Mouse (Mus musculus) megakaryocyte, adult 5-6 weeks (primary cell): ENCODE data around the gene Olfr1389. TPM values are rescaled to one million over a fixed set of nuclear protein-coding genes. Genes with fewer than 3 reads are reported as not detected.
"Not testable (repeated sequence)": the region's sequence is repeated elsewhere in the genome, so short reads cannot be mapped to it uniquely, and the experiment has no call there.

Experiments used
- ATAC-seq: 2 replicates; pipeline ENCODE4 v1.8.0; 2016; ENCODE audit warnings: mild to moderate bottlenecking, inconsistent platforms; ENCODE audit not compliant: poor library complexity, severe bottlenecking
- total RNA-seq, 2 experiments: library from RNA; stranded (forward) in 1 of 2; stranded (reverse) in 1 of 2; fragments of 153-499, 151-499 nt in 1 of 2; fragments of 221-1000, 200-1000 nt in 1 of 2; gene quantifications; 2 replicates each; pipeline versions ENCODE4 v1.2.3 to v1.2.4; 2015 to 2017

The Olfr1389 gene
- total RNA-seq (2015) (not detected in 2 replicates), total RNA-seq (2017) (not detected in 2 replicates)

- ATAC-seq: no peak
Measured at GRCm38 (mm10) chr11:49422767-49423166, at the start of gene Olfr1389. Gene Olfr1389, plus strand, starts transcription at chr11:49423067.

- ATAC-seq: no peak
Measured at GRCm38 (mm10) chr11:49383133-49383532, 39.7 kb upstream of the Olfr1389 start.

GRCm38 (mm10) chr11:49386118-49386517 lies 36.7 kb upstream of the Olfr1389 start:
- not testable (repeated sequence) for ATAC-seq

GRCm38 (mm10) chr11:49392707-49393106 lies 30.2 kb upstream of the Olfr1389 start:
- not testable (repeated sequence) for ATAC-seq

- ATAC-seq: no peak
Measured at GRCm38 (mm10) chr11:49406784-49407183, 16.1 kb upstream of the Olfr1389 start.

GRCm38 (mm10) chr11:49410540-49410939 lies 12.3 kb upstream of the Olfr1389 start:
- no peak for ATAC-seq

GRCm38 (mm10) chr11:49425257-49425927 lies 2.5 kb downstream of the Olfr1389 start:
- ATAC-seq: peak; percentile 84

DNA sequence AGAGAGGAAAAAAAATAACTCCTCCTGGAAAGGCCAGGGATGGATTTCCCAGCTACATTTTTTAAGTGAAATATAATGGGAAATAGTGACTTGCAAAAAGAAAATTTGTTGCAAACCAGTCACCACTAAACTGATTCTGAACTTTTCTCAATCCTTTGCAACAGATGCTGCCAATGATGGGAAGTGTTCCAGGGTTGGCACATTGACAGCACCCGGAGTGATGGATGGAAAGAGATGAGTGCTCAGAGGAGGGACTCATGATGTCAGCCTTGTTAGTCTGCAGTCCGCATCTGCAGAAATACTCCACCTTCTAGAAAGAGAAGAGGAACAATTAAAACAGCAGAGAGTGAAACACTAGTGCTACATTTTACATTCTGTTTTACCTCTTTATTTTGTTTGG lies 6.8 kb downstream of the Olfr1389 start:
- no peak for ATAC-seq

GRCm38 (mm10) chr11:49436411-49436810 lies 13.5 kb downstream of the Olfr1389 start, which contains the start of gene Olfr1388:
Gene Olfr1388, plus strand, starts transcription at chr11:49436624.
- ATAC-seq: no peak

DNA sequence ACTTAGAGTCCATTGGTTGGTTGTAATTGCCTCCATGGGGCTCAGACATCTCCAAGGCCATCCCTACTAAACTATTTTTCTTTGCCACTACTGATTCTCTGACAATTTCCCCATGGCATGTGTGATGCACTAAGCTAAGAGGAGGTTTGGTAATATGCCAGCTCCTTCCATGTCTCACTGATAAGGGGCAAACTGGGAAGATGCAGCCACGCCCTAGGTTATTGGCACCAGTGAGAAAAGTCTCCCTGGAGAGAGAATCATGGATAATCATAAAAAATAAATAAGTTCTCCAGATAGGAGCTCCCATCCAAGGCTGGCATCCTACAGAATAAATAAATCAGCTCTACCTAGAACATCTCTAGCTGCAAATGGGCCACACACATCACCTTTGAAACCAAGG lies 32.2 kb downstream of the Olfr1389 start, which contains the start of gene Olfr1387:
TSS of gene Olfr1387 (plus strand) at position 301 of the 400 bp plus-strand sequence.
- no peak for ATAC-seq

- not testable (repeated sequence) for ATAC-seq
Measured at GRCm38 (mm10) chr11:49464746-49465145, 41.9 kb downstream of the Olfr1389 start, which contains the start of gene Olfr1386. Gene Olfr1386, plus strand, starts transcription at chr11:49465046.

Other genes starting within 250 kb of the Olfr1389 start
- gene Btnl9, start 235.9 kb upstream of the Olfr1389 start, total RNA-seq (2015): 1.6 and 1.7 TPM in 2 replicates
- gene Btnl9, start 235.9 kb upstream of the Olfr1389 start, total RNA-seq (2017): 2.3 and 4.2 TPM in 2 replicates
- 46.3 and 59.7 TPM in 2 replicates for gene Zfp62, start 219.8 kb upstream of the Olfr1389 start, total RNA-seq (2015)
- gene Zfp62, start 219.8 kb upstream of the Olfr1389 start, total RNA-seq (2017): 59.0 and 80.3 TPM in 2 replicates
- 33.6 and 36.0 TPM in 2 replicates for gene Mgat1, start 178.9 kb upstream of the Olfr1389 start, total RNA-seq (2015)
- 42.6 and 42.9 TPM in 2 replicates for gene Mgat1, start 178.9 kb upstream of the Olfr1389 start, total RNA-seq (2017)
- gene Olfr1393, start 144.8 kb upstream of the Olfr1389 start, total RNA-seq (2015): not detected in 2 replicates
- not detected in 2 replicates for gene Olfr1393, start 144.8 kb upstream of the Olfr1389 start, total RNA-seq (2017)
- gene Olfr1392, start 137.8 kb upstream of the Olfr1389 start, total RNA-seq (2015): 0.84 TPM in 1 of 2 replicates, not detected in the other
- not detected in 2 replicates for gene Olfr1392, start 137.8 kb upstream of the Olfr1389 start, total RNA-seq (2017)
- gene Olfr10, start 118.3 kb upstream of the Olfr1389 start, total RNA-seq (2015): not detected in 2 replicates
- not detected in 2 replicates for gene Olfr10, start 118.3 kb upstream of the Olfr1389 start, total RNA-seq (2017)
- not detected in 2 replicates for gene Olfr1391, start 100.3 kb upstream of the Olfr1389 start, total RNA-seq (2015)
- gene Olfr1391, start 100.3 kb upstream of the Olfr1389 start, total RNA-seq (2017): not detected in 2 replicates
- not detected in 2 replicates for gene Olfr1390, start 87.9 kb upstream of the Olfr1389 start, total RNA-seq (2015)
- gene Olfr1390, start 87.9 kb upstream of the Olfr1389 start, total RNA-seq (2017): not detected in 2 replicates
- gene Olfr1388, start 13.6 kb downstream of the Olfr1389 start, total RNA-seq (2015): 0.13 TPM in 1 of 2 replicates, not detected in the other
- gene Olfr1388, start 13.6 kb downstream of the Olfr1389 start, total RNA-seq (2017): 0.29 and 0.65 TPM in 2 replicates
- gene Olfr1387, start 32.3 kb downstream of the Olfr1389 start, total RNA-seq (2015): not detected in 2 replicates
- not detected in 2 replicates for gene Olfr1387, start 32.3 kb downstream of the Olfr1389 start, total RNA-seq (2017)
- not detected in 2 replicates for gene Olfr1386, start 42.0 kb downstream of the Olfr1389 start, total RNA-seq (2015)
- gene Olfr1386, start 42.0 kb downstream of the Olfr1389 start, total RNA-seq (2017): not detected in 2 replicates
- gene Olfr1385, start 66.0 kb downstream of the Olfr1389 start, total RNA-seq (2015): not detected in 2 replicates
- gene Olfr1385, start 66.0 kb downstream of the Olfr1389 start, total RNA-seq (2017): not detected in 2 replicates
- not detected in 2 replicates for gene Olfr1384, start 83.7 kb downstream of the Olfr1389 start, total RNA-seq (2015)
- gene Olfr1384, start 83.7 kb downstream of the Olfr1389 start, total RNA-seq (2017): not detected in 2 replicates
- gene Olfr1383, start 96.6 kb downstream of the Olfr1389 start, total RNA-seq (2015): not detected in 2 replicates
- gene Olfr1383, start 96.6 kb downstream of the Olfr1389 start, total RNA-seq (2017): not detected in 2 replicates
- gene Olfr1382, start 105.2 kb downstream of the Olfr1389 start, total RNA-seq (2015): not detected in 2 replicates
- gene Olfr1382, start 105.2 kb downstream of the Olfr1389 start, total RNA-seq (2017): not detected in 2 replicates
- gene Olfr1381, start 120.4 kb downstream of the Olfr1389 start, total RNA-seq (2015): not detected in 2 replicates
- gene Olfr1381, start 120.4 kb downstream of the Olfr1389 start, total RNA-seq (2017): not detected in 2 replicates
- not detected in 2 replicates for gene Olfr1380, start 133.8 kb downstream of the Olfr1389 start, total RNA-seq (2015)
- gene Olfr1380, start 133.8 kb downstream of the Olfr1389 start, total RNA-seq (2017): not detected in 2 replicates
- 0.09 TPM in 1 of 2 replicates, not detected in the other for gene Flt4, start 186.2 kb downstream of the Olfr1389 start, total RNA-seq (2015)
- not detected in 2 replicates for gene Flt4, start 186.2 kb downstream of the Olfr1389 start, total RNA-seq (2017)
- not detected in 2 replicates for gene Scgb3a1, start 240.5 kb downstream of the Olfr1389 start, total RNA-seq (2015)
- gene Scgb3a1, start 240.5 kb downstream of the Olfr1389 start, total RNA-seq (2017): not detected in 2 replicates